Mouse (Mus musculus) spleen, adult 2 months (tissue): ENCODE data around the gene Cabp2.
"Not testable (repeated sequence)": the region's sequence is repeated elsewhere in the genome, so short reads cannot be mapped to it uniquely, and the experiment has no call there.

Source experiments
- CTCF ChIP-seq: fragments of 200-500 bp; IDR thresholded peaks from 2 replicates; pipeline ENCODE4 v1.5.1; 2011; ENCODE audit warnings: mild to moderate bottlenecking, inconsistent platforms; ENCODE audit not compliant: insufficient read depth, insufficient read length, insufficient replicate concordance; ENCODE audit errors: extremely low read depth
- POLR2A ChIP-seq: fragments of 200-500 bp; IDR thresholded peaks from 2 replicates; pipeline ENCODE4 v1.6.1; 2011; ENCODE audit warnings: low read depth, low read length, inconsistent platforms

GRCm38 (mm10) chr19:4041500-4041899 lies 39.9 kb upstream of the Cabp2 start:
- TF ChIP-seq CTCF, POLR2A: not testable (repeated sequence)
